Mouse (Mus musculus): Measurements from ENCODE around the gene Xrcc2.
"Not testable (repeated sequence)": the region's sequence is repeated elsewhere in the genome, so short reads cannot be mapped to it uniquely, and the experiment has no call there.

Gene Xrcc2

DNA sequence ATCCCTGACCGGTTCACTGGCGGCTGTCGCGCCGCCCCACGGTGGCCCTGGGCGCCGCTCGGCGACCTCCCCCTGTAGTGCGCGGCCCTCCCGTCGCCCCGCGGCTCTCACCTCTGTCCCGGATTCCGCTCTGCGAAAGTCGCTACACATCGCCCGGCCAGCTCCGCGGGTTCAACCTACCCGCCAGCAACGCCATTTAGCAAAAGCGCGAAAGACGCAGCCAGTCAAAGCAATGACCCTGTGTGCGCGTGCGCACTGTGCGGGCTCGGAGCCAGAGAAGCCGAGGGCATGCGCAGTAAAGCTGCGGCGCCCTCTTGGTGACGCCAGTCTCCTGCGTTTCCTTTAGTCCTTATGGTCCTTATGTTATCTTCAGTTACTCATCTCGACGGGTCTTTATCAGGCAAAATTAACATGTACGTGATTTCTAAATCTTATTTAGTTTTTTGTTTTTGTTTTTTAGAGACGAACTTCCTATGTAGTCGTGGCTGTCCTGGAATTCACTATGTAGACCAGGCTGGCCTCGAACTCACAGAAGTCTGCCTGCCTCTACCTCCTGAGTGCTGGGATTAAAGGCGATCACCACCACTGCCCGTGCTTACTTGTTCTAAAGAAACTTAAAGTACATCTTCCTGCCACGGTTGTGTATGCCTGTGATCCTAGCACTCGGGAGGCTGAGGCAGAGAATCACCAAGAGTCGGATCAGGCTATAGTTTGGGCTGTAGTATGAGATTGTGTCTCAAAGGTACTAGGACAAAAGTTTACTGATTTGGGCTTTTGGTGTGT, at the start of gene Xrcc2:
Xrcc2 (minus strand) TSS at position 259 of the 783 bp plus-strand sequence.
- ATAC-seq (ENCODE audit: insufficient number of reproducible peaks, low FRiP score, low TSS enrichment): peak; percentile 94

DNA sequence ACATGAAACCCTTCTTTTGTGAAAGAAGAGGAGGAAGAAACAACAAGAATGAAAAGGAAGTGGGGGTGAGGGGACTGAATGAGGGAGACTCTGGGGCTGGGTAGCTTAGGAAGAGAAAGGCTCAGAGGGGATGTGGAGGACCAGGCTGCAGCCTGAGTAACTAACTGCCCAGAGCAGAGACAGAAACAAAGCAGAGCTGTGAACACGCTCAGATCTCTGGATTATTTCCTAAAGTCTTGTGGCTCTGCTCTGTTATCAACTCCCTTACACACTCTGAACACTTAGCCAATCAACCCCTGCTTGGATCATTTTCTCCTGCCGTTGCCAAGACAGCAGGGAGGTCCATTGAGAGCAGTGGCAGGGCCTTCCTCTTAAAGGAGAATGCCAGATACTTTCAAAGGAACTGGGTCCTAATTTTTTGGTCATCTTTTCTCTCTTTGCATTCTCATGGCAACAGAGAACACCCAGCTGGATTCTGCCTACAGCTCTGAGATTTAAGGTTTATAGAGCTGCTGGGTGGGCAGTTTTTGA, 48.7 kb upstream of the Xrcc2 start:
- ATAC-seq (ENCODE audit: insufficient number of reproducible peaks, low FRiP score, low TSS enrichment): no peak

DNA sequence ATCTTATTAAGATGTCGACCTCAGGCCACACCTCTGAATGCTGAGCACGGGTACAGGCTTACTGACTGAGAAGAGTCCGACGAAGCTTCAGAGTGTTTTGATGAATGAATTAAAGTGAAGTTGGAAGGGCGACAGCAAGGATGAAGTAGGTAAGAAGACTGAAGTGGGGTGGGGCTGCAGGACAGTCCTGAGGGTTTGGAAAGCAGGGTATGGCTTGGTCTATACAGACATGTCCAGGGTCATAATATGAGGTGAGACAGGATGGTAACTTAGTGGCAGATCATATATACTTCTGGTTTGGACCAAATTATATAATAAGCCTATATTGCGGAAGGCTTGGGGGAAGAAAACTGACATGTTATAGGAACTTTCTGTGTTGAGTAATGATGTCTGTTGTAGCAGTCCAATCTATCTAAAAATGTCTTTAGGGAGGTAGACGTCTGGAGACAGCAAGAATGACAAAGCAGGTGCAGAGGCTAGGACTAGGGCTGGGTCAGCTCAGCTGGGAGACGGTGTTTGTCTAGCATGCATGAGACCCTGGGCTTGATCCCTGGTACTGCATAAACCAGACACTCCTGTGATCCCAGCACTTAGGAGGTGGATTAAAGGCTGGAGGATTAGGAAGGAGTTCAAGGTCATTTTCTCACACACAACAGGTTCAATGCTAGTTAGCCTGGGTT, 48.1 kb upstream of the Xrcc2 start:
- no peak for ATAC-seq (ENCODE audit: insufficient number of reproducible peaks, low FRiP score, low TSS enrichment)

DNA sequence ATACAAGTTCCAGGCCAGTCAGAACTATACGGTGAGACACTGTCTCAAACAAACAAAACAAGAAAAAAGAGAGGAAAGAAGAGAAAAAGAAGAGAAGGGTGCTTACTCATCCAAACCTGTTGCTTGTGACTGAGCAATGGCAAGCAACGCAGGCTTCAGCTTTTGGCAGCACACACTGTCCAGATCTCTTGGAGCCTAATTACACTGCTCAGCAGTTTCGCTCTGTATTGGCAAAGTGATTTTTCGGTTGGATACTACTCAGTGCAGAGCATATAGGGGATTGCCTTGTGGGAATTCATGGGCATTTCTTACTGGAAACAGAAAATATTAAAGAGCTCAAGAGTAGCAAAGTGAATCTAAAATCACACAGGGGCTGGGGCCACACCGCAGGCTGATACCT, 47.2 kb upstream of the Xrcc2 start:
- ATAC-seq (ENCODE audit: insufficient number of reproducible peaks, low FRiP score, low TSS enrichment): 0 out of 2 replicates have a peak, but pooled peaks have one; percentile 17

DNA sequence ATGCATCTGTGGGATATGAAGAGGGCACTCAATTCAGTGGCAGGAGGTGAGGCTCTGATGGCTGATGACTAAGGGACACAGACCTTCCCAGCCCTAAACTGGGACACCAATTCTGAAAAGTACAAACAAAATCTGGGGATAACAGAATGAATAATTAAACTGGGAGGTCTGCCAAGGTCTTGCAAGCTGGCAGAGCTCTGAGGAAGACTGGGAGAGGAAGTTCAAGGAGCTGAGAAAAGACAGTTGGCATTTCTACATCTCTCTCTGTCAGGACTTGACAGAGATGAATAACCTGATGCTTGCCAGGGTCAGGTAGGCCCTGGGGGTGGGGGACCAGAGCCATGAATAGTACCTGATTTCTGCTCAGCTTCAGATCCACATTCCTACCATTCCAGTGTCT, 45.9 kb upstream of the Xrcc2 start:
- 0 out of 2 replicates have a peak, but pooled peaks have one; percentile 9 for ATAC-seq (ENCODE audit: insufficient number of reproducible peaks, low FRiP score, low TSS enrichment)

DNA sequence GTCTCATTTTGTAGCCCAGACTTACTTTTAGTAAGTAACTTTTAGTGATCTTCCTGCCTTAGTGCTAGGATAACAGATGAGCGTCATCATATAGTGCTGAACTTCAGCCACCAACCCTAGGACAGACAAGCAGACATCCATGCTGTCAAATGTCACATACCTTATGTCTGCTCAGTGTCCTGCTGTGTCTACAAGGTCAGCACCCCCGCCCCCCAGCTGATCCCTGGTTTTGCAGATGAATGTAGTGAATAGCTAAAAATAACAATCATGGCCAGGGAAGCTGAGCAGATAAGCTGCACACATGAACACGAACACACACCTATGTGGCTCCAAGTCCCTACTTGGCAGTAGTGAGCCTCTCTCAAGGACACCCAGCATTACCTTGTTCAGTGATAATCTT, 43.0 kb upstream of the Xrcc2 start:
- ATAC-seq (ENCODE audit: insufficient number of reproducible peaks, low FRiP score, low TSS enrichment): no peak

DNA sequence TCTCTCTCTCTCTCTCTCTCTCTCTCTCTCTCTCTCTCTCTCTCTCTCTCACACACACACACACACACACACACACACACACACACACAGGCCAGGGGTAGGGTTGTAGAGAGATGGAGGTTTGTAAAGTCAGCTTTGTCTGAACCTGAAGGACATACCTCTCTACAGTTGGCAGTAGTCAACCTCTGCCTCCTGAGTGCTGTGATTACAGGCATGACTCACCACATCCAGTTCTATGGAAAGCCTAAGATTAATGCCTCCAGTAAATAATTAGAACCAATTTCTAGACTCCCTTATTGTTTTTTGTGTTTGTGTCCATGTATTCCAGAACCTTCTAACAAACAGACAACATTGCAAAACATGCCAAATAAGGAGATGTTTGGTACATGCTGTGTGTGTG, 42.3 kb upstream of the Xrcc2 start:
- ATAC-seq (ENCODE audit: insufficient number of reproducible peaks, low FRiP score, low TSS enrichment): no peak

DNA sequence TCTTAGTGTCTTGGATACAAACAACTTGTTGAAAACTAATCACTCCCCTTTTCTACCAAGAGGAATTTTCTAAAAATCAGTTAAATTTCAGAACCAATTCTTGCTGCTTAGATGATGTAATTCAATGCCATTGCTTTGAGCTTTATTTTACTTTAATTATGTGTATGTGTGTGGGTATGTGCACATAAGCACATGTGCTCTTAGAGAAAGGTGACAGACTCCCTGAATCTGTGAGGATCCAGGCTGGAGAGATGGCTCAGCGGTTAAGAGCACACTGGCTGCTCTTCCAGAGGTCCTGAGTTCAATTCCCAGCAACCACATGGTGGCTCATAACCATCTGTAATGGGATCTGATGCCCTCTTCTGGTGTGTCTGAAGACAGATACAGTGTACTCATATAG, 33.3 kb upstream of the Xrcc2 start:
- not testable (repeated sequence) for ATAC-seq (ENCODE audit: insufficient number of reproducible peaks, low FRiP score, low TSS enrichment)

DNA sequence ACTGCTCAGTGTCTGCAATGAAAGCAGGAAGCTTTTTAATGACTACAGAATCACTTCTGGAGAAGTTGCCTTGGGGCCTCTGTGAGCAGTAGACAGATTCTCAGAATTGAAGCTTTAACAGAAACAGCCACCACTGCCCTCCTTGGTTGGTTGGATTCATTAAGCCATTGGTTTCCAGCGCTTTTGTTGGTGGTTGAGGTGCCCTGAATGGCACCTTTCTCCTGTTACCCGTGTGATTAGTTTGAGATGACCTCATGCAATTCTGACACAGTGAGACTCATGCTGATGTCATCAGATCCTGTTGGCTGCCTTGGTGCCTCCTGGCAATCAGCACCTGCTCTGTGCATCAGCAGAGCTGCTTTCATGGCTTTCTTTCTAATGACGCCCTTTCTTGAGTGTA, 32.8 kb upstream of the Xrcc2 start:
- ATAC-seq (ENCODE audit: insufficient number of reproducible peaks, low FRiP score, low TSS enrichment): no peak

DNA sequence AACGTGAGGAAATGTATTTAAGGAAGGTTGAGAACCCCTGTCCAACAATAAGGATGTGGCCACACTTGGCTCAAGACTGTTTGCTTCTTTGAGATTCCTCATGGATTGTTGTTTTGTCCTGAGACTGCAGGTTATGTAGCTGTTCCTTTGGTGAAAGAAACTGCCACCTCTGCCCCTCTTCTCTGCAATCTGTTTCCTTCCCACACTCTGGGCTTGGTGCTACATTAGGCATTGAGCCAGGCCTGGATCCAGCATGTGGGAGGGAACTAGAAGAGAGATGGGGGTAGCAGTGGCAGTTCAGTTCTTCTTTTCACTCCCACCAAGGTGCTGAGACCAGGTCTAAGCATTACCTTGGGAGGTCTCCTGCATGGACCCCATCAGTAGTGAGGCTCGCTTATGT, 30.2 kb upstream of the Xrcc2 start:
- ATAC-seq (ENCODE audit: insufficient number of reproducible peaks, low FRiP score, low TSS enrichment): no peak

DNA sequence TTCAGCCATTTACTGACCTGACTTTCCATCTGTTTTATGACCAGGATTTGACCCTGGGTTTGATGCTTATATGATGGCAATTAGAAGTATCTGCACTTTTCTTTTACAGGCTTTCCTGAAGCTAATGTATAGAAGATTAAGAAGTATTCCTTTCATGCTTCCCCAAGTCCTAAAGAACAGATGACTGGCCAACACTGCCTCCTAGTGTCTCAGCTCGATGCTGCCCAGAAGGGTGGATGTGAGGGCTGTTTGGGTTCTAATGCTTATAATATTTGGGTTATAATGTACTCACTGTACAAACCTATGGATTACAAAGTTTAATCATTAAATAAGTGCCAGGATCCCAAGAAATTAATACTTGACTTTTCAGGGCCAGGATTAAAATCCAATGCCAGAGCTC, 28.7 kb upstream of the Xrcc2 start:
- ATAC-seq (ENCODE audit: insufficient number of reproducible peaks, low FRiP score, low TSS enrichment): no peak

DNA sequence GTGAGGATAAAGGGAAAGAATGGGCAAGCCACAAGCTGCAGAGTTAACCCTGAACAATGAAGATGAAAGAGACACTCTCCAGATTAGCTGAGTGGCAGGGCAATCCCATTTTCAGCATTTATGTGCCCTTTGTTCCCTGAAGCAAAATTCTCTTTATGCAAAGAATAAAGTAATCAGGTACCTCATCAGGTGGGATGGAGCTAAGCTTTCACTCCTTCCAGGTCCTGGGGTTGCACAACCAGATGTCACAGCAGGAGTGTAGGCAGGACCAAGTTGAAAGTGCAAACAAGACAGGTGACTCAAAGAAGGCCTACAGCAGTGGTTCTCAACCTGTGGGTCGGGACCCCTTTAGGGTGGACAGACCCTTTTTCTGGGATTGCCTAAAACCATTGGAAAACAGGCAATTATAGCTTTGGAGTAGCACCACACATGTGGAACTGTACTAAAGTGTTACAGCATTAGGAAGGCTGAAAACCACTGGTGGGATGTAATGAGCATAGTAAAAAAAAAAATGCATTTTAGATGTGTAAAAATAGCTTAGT, 18.6 kb upstream of the Xrcc2 start:
- ATAC-seq (ENCODE audit: insufficient number of reproducible peaks, low FRiP score, low TSS enrichment): no peak

DNA sequence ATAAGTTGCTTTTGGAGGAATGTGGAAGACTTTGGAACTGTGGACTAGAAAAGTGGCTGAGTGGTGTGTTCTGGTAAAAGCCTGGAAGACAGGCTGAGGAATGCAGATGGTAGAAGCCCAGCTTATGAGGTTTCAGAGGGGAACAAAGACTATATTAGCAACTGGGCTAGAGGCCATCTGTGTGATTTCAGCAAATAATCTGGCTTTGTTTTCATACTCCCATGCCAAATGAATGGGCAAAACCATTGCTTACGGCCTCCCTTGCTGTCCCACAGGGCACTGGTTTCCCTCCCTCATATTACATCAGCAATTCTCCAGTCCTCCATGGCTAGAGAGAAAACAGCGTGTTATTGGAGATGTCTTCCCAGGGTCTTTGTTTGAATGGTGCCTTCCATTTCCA, 17.4 kb upstream of the Xrcc2 start:
- ATAC-seq (ENCODE audit: insufficient number of reproducible peaks, low FRiP score, low TSS enrichment): no peak

DNA sequence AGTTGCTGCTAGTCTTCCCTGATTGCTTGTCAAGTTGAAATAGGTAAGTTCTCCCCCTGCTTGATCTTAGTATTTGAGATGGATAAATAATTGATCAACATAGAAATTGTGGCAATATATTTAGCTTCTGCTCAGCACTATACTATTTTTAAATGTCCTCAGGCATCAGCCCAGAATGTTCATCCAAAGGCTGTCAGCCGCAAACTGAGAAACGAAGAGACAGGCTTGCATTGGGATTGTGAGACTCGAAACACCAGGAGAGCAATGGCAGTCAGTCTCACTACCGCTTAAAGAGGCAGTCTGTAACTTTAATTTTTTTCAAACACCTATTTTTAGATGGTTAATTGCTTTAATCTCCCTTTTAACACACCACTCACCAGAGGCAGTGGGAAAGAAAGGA, 13.8 kb upstream of the Xrcc2 start:
- no peak for ATAC-seq (ENCODE audit: insufficient number of reproducible peaks, low FRiP score, low TSS enrichment)

DNA sequence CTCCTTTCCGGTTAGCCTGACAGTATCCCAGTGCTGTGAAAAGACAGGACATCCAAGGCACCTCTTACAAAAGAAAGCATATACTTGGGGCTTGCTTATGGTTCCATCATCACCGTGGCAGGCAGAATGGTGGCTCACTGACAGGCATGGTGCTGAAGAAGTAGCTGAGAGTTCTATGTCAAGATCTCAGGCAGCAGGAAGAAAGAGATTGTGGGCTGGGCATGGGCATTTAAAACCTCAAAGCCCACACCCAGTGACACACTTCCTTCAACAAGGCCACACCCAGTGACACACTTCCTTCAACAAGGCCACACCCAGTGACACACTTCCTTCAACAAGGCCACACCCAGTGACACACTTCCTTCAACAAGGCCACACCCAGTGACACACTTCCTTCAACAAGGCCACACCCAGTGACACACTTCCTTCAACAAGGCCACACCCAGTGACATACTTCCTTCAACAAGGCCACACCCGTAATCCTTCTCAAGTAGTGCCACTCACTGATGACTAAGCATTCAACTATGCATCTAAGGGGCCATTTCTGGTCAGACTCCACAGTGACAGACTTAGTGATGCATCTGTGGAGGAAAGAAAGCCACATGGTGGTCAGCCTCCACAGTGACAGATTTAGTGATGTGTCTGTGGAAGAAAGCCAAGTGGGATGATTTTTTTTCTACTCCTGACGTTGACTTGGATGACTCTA, 7.5 kb upstream of the Xrcc2 start:
- not testable (repeated sequence) for ATAC-seq (ENCODE audit: insufficient number of reproducible peaks, low FRiP score, low TSS enrichment)

DNA sequence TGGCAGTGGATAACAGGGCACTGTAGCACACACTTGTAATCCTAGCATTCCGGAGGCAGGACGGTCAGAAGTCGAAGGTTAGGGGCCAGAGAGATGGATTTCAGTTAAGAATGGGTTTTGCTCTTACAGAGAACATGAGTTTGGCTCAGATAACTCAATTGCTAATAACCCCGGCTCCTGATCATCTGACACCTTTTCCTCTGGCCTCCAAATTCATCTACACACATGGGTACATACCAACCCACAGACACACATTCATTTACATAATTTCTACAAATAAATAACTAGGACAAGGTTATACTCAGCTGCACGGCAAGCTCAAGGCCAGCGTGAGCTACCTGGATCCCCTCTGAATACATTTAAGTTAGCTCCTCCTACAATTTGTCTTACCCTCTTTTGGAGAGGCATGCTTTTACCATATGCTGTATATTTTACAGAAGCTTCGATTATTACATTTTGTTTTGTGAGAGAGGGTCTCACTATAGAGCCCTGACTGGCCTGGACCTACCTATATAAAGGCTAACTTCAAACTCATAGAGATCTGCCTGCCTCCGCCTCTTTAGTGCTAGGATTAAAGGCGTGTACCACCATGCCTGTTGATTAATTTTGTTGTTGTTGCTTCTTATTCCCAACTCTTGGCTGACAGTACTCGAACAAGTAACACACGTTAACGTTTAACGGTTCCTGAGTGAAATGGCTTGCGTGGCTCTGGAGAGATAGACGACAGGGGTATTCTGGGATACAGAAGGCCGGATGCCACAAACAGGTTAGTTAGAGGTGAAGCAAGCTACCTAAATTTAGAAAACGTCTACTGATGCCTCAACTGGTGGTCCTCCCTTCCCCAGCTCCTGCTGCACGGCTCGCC, 691 bp downstream of the Xrcc2 start:
- ATAC-seq (ENCODE audit: insufficient number of reproducible peaks, low FRiP score, low TSS enrichment): no peak

DNA sequence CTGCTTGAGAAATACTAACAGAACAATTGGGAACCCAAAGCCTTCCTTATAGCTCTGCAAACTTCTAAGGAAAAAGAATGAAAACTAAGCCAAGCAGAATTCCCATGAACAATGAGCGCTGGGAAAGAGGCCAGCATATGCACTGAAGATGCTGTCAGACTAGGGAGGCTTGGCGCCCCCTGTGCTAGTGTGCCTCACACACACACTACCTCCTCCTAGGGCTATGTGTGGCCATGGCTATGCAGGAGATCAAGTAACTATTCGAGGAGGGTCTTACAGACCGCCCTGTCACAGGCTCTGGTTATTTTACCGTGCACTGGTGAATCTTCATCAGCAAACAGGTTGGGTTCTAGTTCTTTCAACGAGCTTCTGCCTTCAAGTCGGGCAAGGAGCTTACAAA, 7.7 kb downstream of the Xrcc2 start:
- no peak for ATAC-seq (ENCODE audit: insufficient number of reproducible peaks, low FRiP score, low TSS enrichment)

DNA sequence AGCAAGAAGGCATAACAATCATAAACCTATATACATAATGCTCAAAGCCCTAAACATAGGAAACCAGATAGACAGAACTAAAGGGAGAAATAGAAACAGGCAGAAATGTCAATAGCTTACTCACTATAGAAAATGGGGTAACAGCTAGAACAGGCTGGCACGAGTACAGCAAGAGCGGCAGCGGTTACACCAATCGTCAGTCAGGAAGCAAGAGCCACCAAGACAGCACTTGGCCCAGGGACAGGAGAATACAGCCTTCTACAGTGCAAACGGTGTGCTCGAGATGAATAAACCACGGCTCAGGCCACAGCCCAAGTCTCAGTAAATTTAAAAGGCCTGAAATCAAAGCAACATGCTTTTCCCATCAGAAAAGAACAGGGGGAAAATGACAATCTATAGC, 9.4 kb downstream of the Xrcc2 start:
- no peak for ATAC-seq (ENCODE audit: insufficient number of reproducible peaks, low FRiP score, low TSS enrichment)

DNA sequence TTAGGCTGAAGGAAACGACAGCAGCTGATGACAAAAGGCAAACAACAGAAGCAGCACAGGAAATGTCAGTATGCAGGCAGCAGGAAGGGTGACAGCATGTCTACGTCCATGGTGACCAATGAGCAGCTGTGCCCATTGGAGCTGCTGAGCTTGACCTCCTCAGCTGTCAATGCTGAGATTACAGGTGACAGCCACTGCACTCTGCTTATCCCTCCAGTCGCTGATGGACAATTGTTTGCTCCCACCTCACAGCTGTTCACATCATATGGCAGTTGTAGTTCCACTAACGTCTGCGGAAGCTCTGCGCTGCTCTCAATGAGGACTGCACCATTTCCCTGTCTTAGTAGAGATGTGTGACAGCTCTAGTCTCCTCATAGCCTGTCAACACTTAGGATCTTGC, 9.8 kb downstream of the Xrcc2 start:
- no peak for ATAC-seq (ENCODE audit: insufficient number of reproducible peaks, low FRiP score, low TSS enrichment)

All from cerebellum, adult (tissue).